Mouse (Mus musculus) cerebellum, postnatal 14 days (tissue): ENCODE data around the gene Mier3.

Source experiments
- DNase-seq, 2 experiments: peaks; one replicate each; pipeline ENCODE4 v3.0.0; 2021; ENCODE audit warnings: mixed read lengths in 2 of 2

The Mier3 gene

GRCm38 (mm10) chr13:111680679-111681078 lies at the start of gene Mier3:
Gene Mier3 (plus strand): TSS chr13:111680979.
- DNase-seq = no peak

- no peak for DNase-seq
These were observed 46.3 kb upstream of the Mier3 start for GRCm38 (mm10) chr13:111634163-111635160.

- DNase-seq = no peak
These were observed 40.5 kb upstream of the Mier3 start for GRCm38 (mm10) chr13:111640319-111640718.

GRCm38 (mm10) chr13:111643636-111644035 lies 37.1 kb upstream of the Mier3 start:
- no peak for DNase-seq

GRCm38 (mm10) chr13:111646204-111646603 lies 34.6 kb upstream of the Mier3 start:
- no peak for DNase-seq

- DNase-seq = no peak
These were observed 33.5 kb upstream of the Mier3 start for GRCm38 (mm10) chr13:111647279-111647678.

- DNase-seq = no peak
These were observed 29.8 kb upstream of the Mier3 start for GRCm38 (mm10) chr13:111651020-111651419.

- no peak for DNase-seq
These were observed 25.5 kb upstream of the Mier3 start for GRCm38 (mm10) chr13:111655273-111655672.

- DNase-seq = no peak
These were observed 24.9 kb upstream of the Mier3 start for GRCm38 (mm10) chr13:111655856-111656255.

GRCm38 (mm10) chr13:111656309-111656708 lies 24.5 kb upstream of the Mier3 start:
- no peak for DNase-seq

- DNase-seq = no peak
These were observed 24.0 kb upstream of the Mier3 start for GRCm38 (mm10) chr13:111656769-111657168.

- DNase-seq = no peak
These were observed 22.1 kb upstream of the Mier3 start for GRCm38 (mm10) chr13:111658501-111659280.

- DNase-seq = no peak
These were observed 21.3 kb upstream of the Mier3 start for GRCm38 (mm10) chr13:111659430-111659829.

GRCm38 (mm10) chr13:111660072-111660471 lies 20.7 kb upstream of the Mier3 start:
- no peak for DNase-seq

GRCm38 (mm10) chr13:111660556-111660955 lies 20.2 kb upstream of the Mier3 start:
- DNase-seq = no peak

GRCm38 (mm10) chr13:111668016-111668415 lies 12.8 kb upstream of the Mier3 start:
- DNase-seq = no peak

- DNase-seq = no peak
These were observed 3.9 kb upstream of the Mier3 start for GRCm38 (mm10) chr13:111676841-111677240.

- DNase-seq = peak in 1 of 2 experiments; percentile 13
These were observed 3.4 kb downstream of the Mier3 start for GRCm38 (mm10) chr13:111684056-111684625.

GRCm38 (mm10) chr13:111685751-111686462 lies 5.1 kb downstream of the Mier3 start:
- DNase-seq = peak; percentile 89 to 92

- DNase-seq = peak; percentile 48 to 52
These were observed 5.9 kb downstream of the Mier3 start for GRCm38 (mm10) chr13:111686522-111687284.

GRCm38 (mm10) chr13:111687285-111687781 lies 6.6 kb downstream of the Mier3 start:
- peak; percentile 58 to 66 for DNase-seq
